Mouse (Mus musculus) ovary, postnatal 10 days (tissue): Measurements from ENCODE around the gene Smr2.
"Not testable (repeated sequence)": the region's sequence is repeated elsewhere in the genome, so short reads cannot be mapped to it uniquely, and the experiment has no call there.

ENCODE experiments used
- DNase-seq: peaks from one replicate; pipeline ENCODE4 v3.0.0; 2022; ENCODE audit warnings: low spot score

Smr2 gene

DNA sequence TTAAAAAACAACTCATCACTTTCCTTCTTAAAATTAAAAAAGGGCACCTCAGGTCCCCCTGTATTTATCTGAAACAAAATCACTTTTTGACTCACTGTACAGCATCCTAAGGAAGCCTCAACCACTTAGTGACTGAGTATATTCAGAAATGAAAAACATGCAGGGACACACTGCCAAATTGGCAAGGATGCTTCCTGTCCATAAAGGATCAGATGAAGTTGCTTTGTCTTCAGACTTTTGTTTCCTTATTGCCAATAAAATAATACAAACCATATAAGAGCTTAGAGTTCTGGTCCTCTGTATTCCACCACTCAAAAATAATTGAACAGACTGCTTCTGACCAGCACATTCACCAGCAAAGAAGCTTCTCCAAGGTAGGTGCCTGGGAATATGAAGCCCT lies at the start of gene Smr2:
TSS of gene Smr2 (plus strand) at position 301 of the 400 bp plus-strand sequence.
- not testable (repeated sequence) for DNase-seq

DNA sequence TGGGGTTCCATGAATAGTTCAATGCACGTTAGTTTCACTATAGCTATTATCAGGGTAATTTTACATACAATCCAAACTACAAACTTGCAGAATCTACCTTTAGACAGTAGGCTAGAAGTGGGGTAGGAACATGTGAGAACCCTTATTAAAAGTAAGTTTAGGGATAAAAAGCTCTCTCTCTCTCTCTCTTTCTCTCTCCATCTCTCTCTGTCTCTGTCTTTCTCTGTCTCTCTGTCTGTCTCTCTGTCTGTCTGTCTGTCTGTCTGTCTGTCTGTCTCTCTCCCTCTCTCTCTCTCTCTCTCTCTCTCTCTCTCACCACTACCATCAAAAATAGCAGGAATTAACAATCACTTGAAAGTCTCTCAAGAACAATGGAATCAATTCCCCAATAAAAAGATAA lies 25.1 kb downstream of the Smr2 start, which contains the start of gene Gm11116:
TSS of gene Gm11116 (minus strand) at position 101 of the 400 bp plus-strand sequence.
- no peak for DNase-seq

DNA sequence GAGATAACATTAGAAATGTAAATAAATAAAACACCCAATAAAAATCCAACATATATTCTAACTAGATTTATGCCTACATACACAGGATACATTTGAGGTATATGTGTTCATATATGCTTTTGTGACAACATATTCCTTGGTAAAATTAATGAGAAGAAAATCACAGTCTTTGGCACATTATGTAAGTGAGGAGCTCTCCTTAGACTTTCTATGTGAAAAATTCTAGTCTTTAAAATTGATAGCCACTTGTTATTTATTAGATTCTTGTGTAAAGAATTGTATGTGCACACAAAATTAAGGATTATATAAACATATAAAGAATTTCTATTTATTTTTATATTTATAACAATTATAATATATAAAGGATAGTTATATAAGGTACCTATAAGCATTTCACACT lies 67.6 kb downstream of the Smr2 start, which contains the start of gene Gm11115:
TSS of gene Gm11115 (minus strand) at position 101 of the 400 bp plus-strand sequence.
- no peak for DNase-seq
